Mouse (Mus musculus) hindbrain, postnatal 0 days (tissue): ENCODE measurements around the gene Rora. TPM values are rescaled to one million over a fixed set of nuclear protein-coding genes. Genes with fewer than 3 reads are reported as not detected.

ENCODE experiments used
- ATAC-seq: fragments of 200-750 bp; cut with Nextera tagmentation; 2 replicates; pipeline ENCODE4 v1.8.0; 2017; ENCODE audit warnings: mild to moderate bottlenecking, moderate TSS enrichment, moderate library complexity
- DNase-seq: peaks from one replicate; pipeline ENCODE4 v3.0.0-alpha.2; 2015; ENCODE audit warnings: low spot score
- H3K27ac ChIP-seq: fragments of 300-500 bp; sonication (generic); 2 replicates; pipeline ENCODE4 v1.5.1; 2014; ENCODE audit warnings: mild to moderate bottlenecking
- H3K27me3 ChIP-seq: fragments of 300-500 bp; sonication (generic); 2 replicates; pipeline ENCODE4 v1.6.1; 2014; ENCODE audit warnings: low read length, mixed read lengths; ENCODE audit not compliant: insufficient read depth
- H3K36me3 ChIP-seq: fragments of 300-500 bp; sonication (generic); 2 replicates; pipeline ENCODE4 v1.6.1; 2014; ENCODE audit warnings: low read length, mixed read lengths; ENCODE audit not compliant: insufficient read depth
- H3K4me1 ChIP-seq: fragments of 300-500 bp; sonication (generic); 2 replicates; pipeline ENCODE4 v1.6.1; 2014; ENCODE audit warnings: antibody characterized with exemption, low read length, mixed read lengths; ENCODE audit not compliant: insufficient read depth
- H3K4me2 ChIP-seq: fragments of 300-500 bp; sonication (generic); 2 replicates; pipeline ENCODE4 v1.6.1; 2014; ENCODE audit warnings: low read depth, mild to moderate bottlenecking, low read length, moderate library complexity, mixed read lengths
- H3K4me3 ChIP-seq: fragments of 300-500 bp; sonication (generic); 2 replicates; pipeline ENCODE4 v1.5.1; 2014; ENCODE audit warnings: low read length
- H3K9ac ChIP-seq: fragments of 300-500 bp; sonication (generic); replicated peaks from 2 replicates; pipeline ENCODE4 v1.6.1; 2014; ENCODE audit warnings: mild to moderate bottlenecking, low read length, moderate library complexity, mixed read lengths
- H3K9me3 ChIP-seq: fragments of 300-500 bp; sonication (generic); 2 replicates; pipeline ENCODE4 v1.6.1; 2016; ENCODE audit warnings: low read length, mixed read lengths
- CTCF ChIP-seq: IDR thresholded peaks from 2 replicates; pipeline ENCODE4 v1.5.1; 2016; ENCODE audit warnings: antibody characterized with exemption, control low read depth, low read depth
- WGBS: fragments of 180-500 bp; shearing (Covaris S2); extraction: QIAGEN DNeasy Blood & Tissue Kit; methylation state at CpG from one replicate; pipeline ENCODE4 v1.1.7; 2014; 5-methylcytosine and 5-hydroxymethylcytosine counted together
- polyA plus RNA-seq: library from polyadenylated mRNA; unstranded; fragments of >200 nt; fragmentation: Nextera tagmentation; extraction: Ambion mirVana; gene quantifications from 2 replicates; pipeline ENCODE4 v1.2.1, GENCODE M21; 2015
- total RNA-seq: library from RNA; depleted of rRNA; stranded (reverse); fragments of >200 nt; gene quantifications from 2 replicates; pipeline ENCODE4 v1.2.3, GENCODE M21; 2014

Rora gene
- total and polyA plus RNA-seq, 2 experiments from 2014 or later = 27.5 to 59.4 TPM

DNA sequence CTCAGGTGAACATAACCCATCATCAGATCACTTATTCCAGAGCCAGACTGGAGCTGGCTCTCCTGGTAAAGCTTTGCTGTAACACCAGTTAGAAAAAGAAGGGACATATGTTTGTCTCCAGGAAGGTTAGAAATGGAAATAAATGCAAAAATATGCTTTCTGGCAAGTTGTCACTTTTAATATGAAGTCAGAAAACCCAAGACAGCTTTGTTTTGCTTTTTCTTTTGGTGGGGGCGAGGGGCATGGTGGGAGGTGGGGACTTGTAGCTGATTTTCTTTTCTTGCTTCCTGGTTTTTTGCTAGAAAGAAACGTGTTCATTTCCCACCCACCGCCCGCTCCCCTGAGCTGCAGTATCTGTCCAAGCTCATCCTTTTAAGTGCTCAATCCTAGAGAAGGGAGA is 212.7 kb downstream of the Rora start:
- WGBS = 46% methylated on average over 4 of the region's 4 CpGs
- Histone ChIP-seq H3K4me1 (no peaks in the 10 kb centered on the region; the same call in 1 of the 2 replicates), H3K27ac (no peak overlapping the region), H3K9ac (no peak overlapping the region), H3K4me3 (no peak overlapping the region), H3K9me3 (no peaks in the 10 kb centered on the region), H3K27me3 (no peaks in the 10 kb centered on the region), H3K36me3 (no peaks in the 10 kb centered on the region), H3K4me2 (no peak overlapping the region)
- no peak for TF ChIP-seq CTCF
- DNase-seq (no peak), ATAC-seq (no peak)

DNA sequence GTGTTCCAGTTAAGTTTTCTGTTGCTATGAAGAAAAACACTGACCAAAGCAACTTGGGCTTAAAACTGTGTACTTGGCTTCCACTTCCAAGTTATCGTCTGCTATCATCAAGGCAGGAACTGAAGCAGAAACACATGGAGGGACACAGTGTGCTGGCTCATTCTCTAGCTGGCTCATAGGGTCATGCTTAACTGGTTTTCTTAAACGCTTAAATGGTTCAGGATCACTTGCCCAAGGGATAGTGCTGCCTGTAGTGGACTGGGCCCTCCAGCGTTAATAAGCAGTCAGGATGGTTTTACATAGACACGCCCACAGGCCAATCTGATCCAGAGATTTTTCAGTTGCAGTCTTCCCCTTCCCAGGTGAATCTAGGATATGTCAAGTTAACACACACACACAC is 220.3 kb downstream of the Rora start:
- TF ChIP-seq CTCF = no peak
- DNase-seq = no peak
- Histone ChIP-seq H3K27ac (no peak overlapping the region), H3K4me2 (no peak overlapping the region), H3K36me3 (no peaks in the 10 kb centered on the region), H3K27me3 (no peaks in the 10 kb centered on the region), H3K9ac (no peak overlapping the region), H3K9me3 (no peaks in the 10 kb centered on the region), H3K4me1 (no peaks in the 10 kb centered on the region), H3K4me3 (no peak overlapping the region)
- WGBS = 92% methylated on average over 4 of the region's 4 CpGs
- no peak for ATAC-seq

- no peak for ATAC-seq
- Histone ChIP-seq H3K4me1 (no peaks in the 10 kb centered on the region), H3K4me2 (no peak overlapping the region), H3K36me3 (no peaks in the 10 kb centered on the region), H3K27me3 (no peaks in the 10 kb centered on the region), H3K9ac (no peak overlapping the region), H3K27ac (no peak overlapping the region), H3K4me3 (no peak overlapping the region), H3K9me3 (no peaks in the 10 kb centered on the region)
- 94% methylated on average over 2 of the region's 2 CpGs for WGBS
- DNase-seq = no peak
- no peak for TF ChIP-seq CTCF
Measured at GRCm38 (mm10) chr9:68874544-68874943, 221.0 kb downstream of the Rora start.

DNA sequence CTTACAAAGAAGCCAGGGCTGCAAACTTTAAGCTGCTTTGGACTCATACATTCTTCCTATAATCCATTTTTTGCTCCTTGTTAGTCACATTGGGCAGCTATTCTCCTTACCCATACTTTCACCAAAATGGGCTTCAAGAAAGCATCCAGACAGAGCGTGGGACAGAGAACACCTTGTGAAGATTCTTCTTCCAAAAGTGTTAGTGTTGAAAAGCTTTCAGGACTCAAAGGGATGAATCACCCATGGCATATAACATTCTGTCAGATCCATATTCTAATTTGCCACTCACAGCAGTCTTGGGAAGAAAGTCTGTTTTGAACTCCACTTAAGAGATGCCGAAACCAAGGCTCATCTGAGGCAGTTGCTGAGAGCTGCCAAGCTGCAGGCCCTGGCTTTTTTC is 222.2 kb downstream of the Rora start:
- H3K27ac ChIP-seq = no peak overlapping the region
- H3K4me1 ChIP-seq = no peaks in the 10 kb centered on the region
- no peaks in the 10 kb centered on the region for H3K9me3 ChIP-seq
- no peak overlapping the region for H3K9ac ChIP-seq
- 85% methylated on average over 2 of the region's 2 CpGs for WGBS
- no peaks in the 10 kb centered on the region for H3K36me3 ChIP-seq
- H3K4me2 ChIP-seq = no peak overlapping the region
- H3K4me3 ChIP-seq = no peak overlapping the region
- DNase-seq (no peak), ATAC-seq (no peak)
- no peaks in the 10 kb centered on the region for H3K27me3 ChIP-seq
- TF ChIP-seq CTCF = no peak

DNA sequence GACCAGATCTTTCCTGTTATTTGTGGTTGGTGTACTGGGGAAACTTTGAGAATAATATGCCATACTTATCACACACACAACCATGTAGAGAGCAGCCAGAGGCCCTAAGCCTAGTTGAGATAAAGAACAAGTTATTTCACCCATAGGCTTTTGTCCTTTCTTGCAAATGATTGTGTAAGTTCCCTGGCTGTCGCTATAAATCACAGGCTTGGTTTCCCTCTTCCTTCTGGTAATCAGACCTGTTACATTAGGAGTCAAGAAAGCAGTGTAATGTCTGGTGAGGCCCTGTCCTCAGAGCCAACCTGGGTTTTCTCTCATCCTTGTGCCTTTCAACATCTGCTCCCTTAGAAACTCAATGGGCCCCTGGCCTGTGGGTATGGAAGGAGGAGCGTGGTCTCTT is 222.7 kb downstream of the Rora start:
- TF ChIP-seq CTCF = no peak
- DNase-seq = no peak

GRCm38 (mm10) chr9:68881896-68882295 is 228.3 kb downstream of the Rora start:
- WGBS = 18% methylated on average over 6 of the region's 6 CpGs
- H3K4me1 ChIP-seq = 0 out of 2 replicates have a peak, but pooled peaks cover 4% of the 10 kb centered on the region
- no peaks in the 10 kb centered on the region for H3K27me3 ChIP-seq
- no peak for TF ChIP-seq CTCF
- H3K4me2 ChIP-seq = no peak overlapping the region
- DNase-seq = peak; percentile 62
- H3K36me3 ChIP-seq = no peaks in the 10 kb centered on the region
- H3K9ac ChIP-seq = no peak overlapping the region
- H3K4me3 ChIP-seq = no peak overlapping the region
- H3K27ac ChIP-seq = no peak overlapping the region
- 0 out of 2 replicates have a peak, but pooled peaks have one; percentile 29 for ATAC-seq
- H3K9me3 ChIP-seq = no peaks in the 10 kb centered on the region

More for the DNA sequence above, 222.7 kb downstream of the Rora start:
- Histone ChIP-seq H3K4me1 (no peaks in the 10 kb centered on the region), H3K27ac (no peak overlapping the region), H3K36me3 (no peaks in the 10 kb centered on the region), H3K9ac (no peak overlapping the region), H3K27me3 (no peaks in the 10 kb centered on the region), H3K4me3 (no peak overlapping the region), H3K9me3 (no peaks in the 10 kb centered on the region), H3K4me2 (no peak overlapping the region)
- ATAC-seq = no peak
- 92% methylated on average over 2 of the region's 2 CpGs for WGBS

DNA sequence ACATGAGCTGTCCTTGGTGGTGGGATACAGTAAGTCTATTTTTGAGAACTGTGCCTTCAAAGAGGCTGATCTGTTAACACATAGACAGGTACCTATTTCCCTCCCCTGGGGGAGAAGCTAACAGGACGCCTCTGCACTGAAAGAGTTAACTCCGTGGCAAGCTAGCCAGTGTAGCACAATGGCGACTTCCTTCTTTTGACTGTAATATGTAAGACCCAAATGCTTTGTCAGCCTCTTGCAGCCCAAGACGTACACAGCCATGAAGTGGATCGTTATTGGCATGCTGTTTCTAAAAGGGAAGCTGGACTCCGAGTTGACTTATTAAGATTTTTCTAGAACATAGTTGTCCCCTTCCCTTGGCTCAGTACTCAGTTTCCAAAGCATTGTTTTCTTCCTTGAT is 229.4 kb downstream of the Rora start:
- no peaks in the 10 kb centered on the region for H3K36me3 ChIP-seq
- H3K27ac ChIP-seq = no peak overlapping the region
- ATAC-seq (no peak), DNase-seq (no peak)
- no peak overlapping the region for H3K9ac ChIP-seq
- no peak for TF ChIP-seq CTCF
- H3K27me3 ChIP-seq = no peaks in the 10 kb centered on the region
- H3K9me3 ChIP-seq = no peaks in the 10 kb centered on the region
- no peak overlapping the region for H3K4me3 ChIP-seq
- no peak overlapping the region for H3K4me2 ChIP-seq
- WGBS = 55% methylated on average over 6 of the region's 6 CpGs
- H3K4me1 ChIP-seq = peaks cover 4% of the 10 kb centered on the region; the same call in 1 of the 2 replicates
